Mouse (Mus musculus) R1 (cell line): ENCODE measurements at regions not wholly inside any gene's neighbourhood (a gene's known extent, or its start where the extent isn't known, plus 50 kb on each side); places are given as distances from the start of the nearest gene placed in this dataset.

ENCODE experiments used
- DNase-seq: peaks from one replicate; pipeline ENCODE4 v3.0.0-alpha.2; 2018; ENCODE audit warnings: low read depth, low spot score

DNA sequence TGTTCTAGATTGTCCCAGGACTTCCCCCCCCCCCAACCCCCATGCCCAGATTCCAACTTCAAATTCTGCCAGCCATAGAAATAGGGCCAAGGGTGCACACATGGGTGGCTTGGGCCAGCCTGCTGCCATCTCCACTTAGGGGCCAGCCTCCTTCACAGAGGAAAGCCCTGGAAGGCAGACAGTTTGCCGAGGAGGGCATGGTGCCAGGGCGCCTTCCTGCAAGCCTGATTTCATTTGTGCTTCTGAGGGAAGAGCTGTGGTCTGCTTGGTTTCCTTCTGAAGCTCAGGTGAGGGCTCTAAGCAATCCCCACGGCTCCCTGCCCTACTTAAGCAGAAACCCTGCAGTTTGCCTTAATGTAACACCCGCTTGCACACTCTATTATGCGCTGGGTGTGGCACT, 52.3 kb upstream of the Tcl1 start:
- no peak for DNase-seq

DNA sequence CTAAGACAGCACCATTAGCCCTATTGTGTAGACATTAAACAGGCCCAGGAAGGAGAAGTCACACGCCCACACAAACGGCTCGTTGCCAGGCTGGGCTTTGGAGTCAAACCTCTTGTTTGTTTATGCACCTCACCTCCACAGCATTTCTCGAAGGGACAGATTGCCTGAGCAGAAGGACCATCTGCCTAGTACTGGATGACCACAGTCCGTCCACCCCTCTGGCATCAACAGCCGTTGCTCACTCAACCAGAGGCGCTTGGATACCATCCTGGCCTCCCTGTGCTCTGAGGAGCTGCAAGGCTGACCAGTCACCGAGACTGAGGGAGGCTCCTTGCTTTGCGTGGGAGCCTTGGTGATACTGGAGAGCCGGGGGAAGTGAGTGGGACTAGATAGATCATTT, 53.6 kb upstream of the Tunar start:
- no peak for DNase-seq

DNA sequence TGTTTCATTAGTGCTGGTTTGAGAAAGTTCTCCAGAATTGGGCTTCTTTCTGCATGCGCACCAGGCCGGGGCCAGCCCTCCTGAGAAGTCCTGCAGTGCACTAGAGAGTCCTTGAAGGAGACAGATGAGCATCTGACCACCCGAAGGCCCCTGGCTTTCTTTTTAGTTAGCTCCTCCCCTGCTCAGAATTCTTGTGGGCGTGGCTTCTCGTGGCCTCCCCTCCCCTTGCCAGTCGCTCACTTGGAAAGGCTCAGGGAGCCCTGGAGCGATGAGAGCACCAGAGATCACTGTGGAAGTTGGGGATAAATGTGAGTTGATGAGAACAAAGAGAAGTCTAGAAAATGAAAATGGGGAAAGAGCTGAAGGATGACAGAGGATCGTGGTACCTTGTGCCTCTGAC, 52.6 kb upstream of the Tunar start:
- DNase-seq, result peak; percentile 47

DNA sequence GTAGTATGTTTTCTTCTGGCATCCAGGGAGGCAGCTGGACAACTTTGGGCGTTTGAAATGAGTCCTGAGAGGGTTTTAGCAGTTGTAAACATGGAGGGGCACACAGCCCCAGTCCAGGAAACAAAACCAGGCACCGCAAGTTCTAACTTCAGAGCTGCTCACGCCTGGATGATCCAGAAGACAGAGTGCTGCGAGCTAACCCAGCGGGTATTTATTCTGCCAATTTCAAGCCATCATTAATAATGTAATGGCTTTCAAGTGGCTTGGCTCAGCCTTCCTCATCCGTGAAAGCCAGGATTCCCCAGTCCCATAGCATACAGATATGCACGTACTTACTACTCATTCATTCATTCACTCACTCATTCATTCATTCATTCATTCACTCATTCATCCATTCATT, 51.6 kb upstream of the Tunar start:
- no peak for DNase-seq
